Mouse (Mus musculus) lung, postnatal 25 days (tissue): ENCODE results near the gene Fam89a.

Experiments used
- DNase-seq: peaks from one replicate; pipeline ENCODE4 v3.0.0; 2022; ENCODE audit warnings: low spot score

The Fam89a gene

DNA sequence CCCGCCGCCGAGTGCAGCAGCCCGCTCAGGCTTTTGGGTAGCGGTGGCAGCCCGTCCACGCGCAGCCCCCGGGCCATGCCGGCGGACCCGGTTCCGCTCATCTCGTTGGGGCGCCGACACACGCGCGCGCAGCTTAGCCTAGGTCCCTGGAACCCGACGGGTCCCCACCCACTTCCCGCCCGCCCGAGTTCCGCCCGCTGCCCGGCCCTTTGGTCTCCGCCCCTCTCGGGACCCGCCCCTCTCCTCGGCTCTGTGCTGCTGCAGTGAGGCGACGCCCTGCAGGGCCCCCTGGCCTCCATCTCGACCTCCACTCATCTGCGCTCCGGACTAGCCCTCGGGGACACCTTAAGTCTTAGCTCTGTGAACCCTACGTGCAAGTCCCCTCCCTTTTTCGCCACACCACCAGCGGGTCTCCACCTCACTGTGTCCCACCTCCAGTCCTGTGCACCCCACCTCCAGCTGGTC lies at the start of gene Fam89a:
Fam89a (minus strand) TSS at position 124 of the 465 bp plus-strand sequence.
- peak; percentile 52 for DNase-seq

DNA sequence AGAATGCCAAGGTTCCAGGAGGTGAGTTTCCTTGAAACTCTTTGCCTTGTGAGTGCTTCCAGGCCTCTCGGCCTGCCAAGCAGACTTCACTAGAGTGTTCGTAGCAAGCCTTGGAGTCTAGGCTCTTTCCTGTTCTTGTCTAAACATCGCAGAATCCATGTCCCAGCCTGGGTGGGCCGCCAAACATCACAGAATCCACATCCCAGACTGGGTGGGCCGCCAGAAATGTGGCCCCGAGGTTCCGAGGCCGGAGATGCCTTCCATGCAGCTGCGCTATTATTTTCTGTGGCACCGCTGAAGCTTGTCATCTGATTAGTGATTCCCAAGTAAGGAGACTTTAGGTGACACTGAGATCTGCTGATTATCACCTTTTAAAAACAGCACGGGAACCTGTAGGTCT lies 48.9 kb upstream of the Fam89a start:
- DNase-seq = no peak

DNA sequence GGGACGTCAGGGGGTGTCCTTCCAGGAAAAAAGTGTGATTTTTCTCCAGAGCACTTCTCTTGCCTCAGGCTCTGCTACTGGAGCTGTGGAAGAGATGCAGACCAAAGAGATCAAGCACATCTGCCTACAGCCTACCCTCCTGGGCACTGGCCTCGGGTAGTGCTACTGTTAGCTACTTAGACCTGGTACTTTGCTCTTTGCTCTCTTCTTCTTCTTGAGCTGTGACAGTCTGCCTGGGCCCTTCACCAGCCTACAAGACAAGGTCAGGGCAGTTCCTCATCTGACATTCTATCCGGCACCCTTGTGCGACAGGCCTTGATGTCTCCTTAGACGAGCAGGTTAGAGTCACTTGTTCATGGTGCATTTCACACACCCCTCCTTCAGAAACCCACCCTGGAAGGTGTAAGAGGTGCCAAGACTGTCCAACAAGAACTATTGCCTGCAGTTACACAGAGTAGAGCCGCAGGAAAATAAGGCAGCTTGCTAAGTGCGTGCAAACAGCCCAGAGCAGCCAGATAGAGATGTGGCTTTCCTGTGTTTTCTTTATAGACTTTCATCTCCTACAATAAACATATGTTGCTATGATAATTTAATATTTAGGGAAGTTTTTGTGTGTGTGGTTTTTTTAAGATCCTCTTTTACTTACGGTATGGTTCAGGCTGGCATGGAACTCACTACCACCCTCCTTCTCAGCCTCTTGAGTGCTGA lies 44.3 kb upstream of the Fam89a start:
- DNase-seq = no peak

DNA sequence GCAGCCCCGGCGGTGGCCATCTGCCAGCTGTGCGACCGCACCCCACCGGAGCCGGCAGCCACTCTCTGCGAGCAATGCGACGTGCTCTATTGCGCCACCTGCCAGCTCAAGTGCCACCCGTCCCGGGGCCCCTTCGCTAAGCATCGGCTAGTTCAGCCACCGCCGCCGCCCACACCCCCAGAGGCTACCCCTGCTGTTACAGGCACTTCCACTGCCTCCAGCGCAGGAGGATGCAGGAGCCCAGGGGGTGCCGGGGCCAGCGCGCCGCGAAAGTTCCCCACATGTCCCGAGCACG lies 42.8 kb upstream of the Fam89a start:
- peak; percentile 18 for DNase-seq

DNA sequence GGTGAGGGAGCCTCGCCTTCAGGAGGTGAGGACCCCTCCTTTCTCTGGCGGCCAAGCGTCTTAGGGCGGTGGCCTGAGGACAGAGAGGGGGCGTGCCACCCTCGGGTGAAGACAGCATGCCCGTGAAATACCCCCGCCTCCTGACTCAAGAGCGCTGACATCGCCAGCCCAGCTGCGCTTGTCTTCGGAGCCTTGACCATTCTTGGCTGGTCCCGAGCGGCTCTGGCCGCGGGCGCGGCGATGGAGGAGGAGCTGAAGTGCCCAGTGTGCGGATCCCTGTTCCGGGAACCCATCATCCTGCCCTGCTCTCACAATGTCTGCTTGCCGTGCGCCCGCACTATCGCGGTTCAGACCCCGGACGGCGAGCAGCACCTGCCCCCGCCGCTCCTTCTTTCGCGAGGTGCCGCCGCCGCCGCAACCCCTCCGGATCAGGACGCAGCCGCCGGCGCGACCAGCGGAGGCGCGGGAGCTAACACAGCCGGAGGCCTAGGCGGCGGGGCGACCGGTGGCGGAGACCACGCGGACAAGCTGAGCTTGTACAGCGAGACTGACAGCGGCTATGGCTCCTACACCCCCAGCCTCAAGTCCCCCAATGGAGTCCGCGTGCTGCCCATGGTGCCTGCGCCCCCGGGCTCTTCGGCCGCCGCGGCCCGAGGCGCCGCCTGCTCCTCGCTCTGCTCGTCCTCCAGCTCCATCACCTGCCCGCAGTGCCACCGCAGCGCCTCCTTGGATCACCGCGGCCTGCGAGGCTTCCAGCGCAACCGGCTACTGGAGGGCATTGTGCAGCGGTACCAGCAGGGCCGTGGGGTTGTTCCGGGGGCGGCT lies 42.2 kb upstream of the Fam89a start:
- no peak for DNase-seq

DNA sequence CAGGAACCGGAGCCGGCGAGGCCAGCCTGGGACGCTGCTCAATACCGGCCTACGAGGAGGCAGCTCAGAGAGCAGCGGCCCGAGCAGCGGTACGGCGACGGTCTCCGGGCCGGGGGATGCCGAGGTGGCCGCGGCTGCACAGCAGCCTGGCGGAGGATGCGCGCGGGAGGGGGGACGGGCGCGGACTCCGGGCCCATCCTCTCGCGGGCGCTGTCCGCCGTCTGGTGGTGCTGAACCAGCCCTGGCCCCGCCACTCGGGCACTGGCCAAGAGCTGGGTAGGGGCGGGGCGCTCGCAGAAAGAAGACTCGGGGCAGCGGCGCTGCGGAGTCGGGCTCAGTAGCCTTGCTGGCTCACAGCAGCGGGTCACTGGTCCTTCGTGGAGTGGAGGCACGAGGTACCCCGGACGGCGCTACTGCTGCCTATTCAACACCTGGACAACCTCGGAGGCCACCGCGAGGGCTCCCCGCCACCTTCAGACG lies 41.6 kb upstream of the Fam89a start:
- DNase-seq = peak; percentile 82

DNA sequence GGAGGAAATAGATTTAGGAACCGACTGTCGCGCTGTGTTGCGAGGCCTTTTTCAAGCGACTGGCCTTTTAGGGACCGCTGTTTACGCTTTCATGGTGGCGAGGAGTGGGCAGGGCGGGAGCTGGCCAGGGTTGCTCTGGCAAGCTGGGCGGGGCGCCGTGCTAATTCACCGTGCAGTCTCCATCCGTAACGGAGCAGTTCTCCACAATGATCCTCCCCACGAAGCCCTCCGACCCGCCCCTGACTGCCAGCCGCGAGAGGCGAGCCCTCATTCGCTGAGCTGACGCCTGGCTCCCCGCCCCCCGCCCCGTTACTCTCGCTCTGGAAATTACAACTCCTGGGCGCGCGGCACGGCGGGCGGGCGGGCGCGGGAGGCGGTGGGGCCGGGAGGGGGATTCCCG lies 41.1 kb upstream of the Fam89a start, which contains the start of gene Trim67:
Trim67 (plus strand) TSS at position 385 of the 400 bp plus-strand sequence.
- DNase-seq = no peak

DNA sequence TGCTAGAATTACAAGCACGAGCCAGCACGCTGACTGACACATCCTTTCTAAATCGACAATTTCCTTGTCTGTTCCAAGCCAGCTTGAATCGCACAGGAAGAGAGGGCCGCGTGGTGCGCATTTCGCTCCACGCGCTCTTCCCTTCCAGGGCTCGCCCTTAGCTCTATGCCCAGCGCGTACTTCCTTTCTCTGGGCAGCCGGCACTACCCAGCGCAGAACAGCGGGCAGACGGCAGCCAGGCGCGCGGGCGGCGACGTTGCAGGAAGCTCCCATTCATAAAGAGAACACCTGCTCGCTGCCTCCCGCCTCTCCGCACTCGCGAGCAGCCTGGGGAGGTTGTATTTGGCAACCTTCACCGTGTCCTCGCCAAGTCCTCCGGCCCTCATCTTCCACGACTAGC lies 40.6 kb upstream of the Fam89a start:
- no peak for DNase-seq

DNA sequence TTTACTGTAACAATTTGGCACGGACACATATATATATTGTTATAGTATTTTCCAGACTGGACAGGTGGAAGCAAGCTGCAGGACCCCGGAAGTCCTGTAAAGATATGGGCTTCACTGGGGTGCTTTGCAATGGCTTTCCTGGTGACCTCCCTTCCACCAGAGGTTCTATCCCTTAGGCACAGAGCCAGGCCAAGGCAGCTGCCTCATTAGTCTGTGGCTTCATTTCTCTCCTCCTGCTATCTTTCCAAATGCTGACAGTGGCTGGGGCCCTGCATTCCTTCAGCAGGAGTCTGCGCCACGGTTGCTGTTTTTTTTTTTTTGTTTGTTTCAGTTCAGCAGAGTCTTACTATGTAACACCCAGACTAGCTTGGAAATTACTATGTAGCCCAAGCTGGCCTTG lies 40.1 kb upstream of the Fam89a start:
- DNase-seq = no peak

DNA sequence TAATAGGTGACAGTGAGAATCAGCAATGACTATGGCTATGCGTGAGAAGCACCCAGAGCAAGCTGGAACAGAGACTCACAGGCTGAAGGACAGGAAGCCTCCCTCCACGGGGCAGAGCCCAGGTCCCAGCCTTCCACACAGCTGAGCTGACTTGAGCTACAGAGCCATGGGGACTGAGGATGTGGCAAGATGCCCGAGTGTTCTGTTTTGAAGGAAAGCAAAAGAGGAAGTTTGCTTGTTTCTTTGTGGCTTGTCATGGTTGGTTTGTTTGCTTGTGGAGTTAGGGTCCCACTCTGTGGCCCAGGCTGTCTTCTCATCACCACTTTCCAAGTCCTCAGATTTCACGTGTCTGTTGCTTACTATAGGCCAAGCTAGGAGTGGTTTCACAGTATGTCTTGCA lies 39.0 kb upstream of the Fam89a start:
- DNase-seq = no peak

DNA sequence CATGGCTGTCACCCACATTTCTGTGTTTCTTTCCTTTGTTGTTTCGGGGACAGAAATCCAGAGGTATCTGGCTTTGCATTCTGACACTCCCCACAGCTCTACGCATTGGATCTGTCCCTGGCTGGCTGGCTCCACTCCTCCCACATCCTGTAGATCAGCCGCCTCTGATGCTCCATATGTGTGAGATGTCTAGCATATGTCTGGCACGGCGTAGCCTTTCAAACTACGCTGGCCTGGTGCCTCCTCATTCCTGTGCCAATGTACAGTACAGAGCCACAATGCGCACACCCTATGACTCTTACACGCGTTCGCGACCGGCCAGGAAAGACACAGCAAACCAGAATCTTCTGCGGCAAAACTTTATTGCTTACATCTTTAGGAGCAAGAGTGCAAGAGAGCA lies 33.0 kb upstream of the Fam89a start:
- DNase-seq = no peak

DNA sequence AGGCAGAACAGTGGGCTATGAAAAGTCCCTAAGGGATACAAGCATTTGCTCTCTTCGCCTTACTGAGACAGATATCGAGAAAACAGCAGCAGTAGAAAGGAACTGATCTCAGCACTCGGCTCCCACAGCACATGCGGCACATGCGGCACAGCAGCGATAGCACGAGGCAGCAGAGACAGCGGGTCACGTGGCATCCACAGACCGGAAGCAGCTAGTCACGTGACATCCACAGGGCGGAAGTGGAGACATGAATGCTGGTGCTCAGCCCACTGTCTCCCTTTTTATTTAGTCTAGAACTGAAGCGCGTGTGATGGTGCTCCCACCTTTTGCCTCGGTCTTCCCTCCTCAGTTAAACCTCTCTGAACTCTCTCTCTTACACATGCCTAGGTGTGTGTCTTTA lies 31.6 kb upstream of the Fam89a start:
- no peak for DNase-seq

DNA sequence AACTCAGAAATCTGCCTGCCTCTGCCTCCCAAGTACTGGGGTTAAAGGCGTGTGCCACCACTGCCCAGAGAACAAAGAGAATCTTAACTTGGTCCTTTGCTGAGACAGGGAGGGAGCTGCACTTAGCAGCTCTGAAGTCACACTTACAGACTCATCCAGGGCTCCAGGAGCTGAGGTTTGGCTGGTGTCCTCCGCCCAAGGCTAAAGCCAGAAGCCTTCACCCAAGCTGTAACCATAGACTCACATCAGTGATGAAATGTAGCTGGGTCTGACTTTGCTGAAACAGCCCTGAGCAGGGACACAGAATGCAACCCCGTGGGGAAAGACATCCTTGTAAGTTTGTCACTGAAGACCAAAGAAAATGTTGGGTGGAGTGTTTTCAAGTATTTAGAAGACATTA lies 30.8 kb upstream of the Fam89a start:
- no peak for DNase-seq

DNA sequence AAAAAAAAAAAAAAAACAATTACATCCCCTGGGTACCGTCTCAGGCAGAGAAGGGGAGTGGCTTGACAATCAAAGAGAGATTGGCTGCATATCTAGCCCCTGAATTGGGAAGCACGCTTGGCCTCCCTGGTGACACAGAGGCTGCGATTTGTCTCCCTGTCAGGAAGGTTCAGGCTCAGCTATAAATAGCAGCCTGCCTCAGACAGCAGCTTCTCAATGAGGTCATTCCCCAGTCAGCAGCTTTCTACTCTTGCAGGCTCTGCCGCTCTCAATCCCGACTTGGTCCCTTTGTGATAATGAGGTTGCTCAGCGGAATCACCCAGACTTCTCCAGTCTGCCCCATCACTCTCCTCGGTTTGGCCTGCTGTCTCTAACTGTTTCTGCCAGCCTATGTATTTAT lies 28.6 kb upstream of the Fam89a start:
- no peak for DNase-seq

DNA sequence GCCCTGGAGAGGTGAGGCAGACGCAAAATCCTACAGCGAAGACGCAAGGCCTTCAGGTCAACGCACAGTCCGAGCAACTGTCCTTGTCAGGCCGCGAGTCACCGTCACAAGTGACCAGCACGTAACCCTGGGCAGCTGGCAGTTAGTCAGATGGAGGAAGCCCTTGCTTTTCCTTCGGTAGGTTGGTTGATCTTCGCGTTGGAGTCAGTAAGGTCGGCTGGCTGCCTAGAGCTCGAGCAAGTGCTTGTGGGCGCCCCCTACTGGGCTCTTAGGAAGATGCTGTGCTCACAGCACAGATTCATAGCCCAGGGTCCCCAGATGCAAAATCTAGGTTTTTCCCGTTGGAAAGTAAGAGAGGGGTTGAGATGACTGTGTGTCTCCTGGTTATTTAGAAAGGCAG lies 24.1 kb upstream of the Fam89a start:
- peak; percentile 59 for DNase-seq

DNA sequence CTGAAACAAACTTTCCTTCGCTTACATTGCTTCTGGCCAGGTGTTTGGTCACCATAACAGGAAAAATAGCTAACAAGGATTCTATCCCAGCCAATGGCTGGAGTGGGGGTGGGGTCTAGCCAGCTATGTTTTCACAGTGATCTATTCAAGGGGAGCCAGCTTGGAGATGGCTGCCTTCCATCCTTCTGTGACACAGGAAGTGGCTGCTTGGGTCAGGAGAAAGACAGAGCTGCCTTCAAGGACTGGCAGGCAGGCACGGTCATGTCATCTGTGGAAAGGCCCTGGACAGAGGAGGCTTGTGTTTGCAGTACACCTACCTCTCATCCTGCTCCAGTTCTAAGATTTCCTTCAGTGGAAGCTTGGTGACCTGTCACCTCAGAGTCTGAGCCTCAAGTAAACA lies 20.8 kb upstream of the Fam89a start:
- no peak for DNase-seq

DNA sequence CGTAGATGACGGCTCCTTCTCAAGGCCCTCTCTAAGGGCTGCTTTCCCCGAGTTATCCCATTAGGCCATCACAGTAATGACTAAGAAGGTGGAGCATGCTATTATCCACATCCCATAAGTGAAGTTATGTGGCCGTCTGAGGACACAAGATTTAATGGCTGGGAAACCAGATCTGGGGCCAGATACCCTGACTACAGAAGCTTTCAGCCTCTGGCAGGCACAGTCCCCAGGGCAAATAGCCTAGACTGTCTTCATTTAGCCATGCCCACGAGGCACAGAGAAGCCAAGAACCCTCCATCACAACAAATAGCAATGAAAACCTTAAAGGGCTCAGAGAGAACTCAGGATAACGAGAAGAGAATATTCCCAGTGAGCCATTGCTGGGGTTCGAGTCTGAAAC lies 11.4 kb upstream of the Fam89a start:
- DNase-seq = no peak

DNA sequence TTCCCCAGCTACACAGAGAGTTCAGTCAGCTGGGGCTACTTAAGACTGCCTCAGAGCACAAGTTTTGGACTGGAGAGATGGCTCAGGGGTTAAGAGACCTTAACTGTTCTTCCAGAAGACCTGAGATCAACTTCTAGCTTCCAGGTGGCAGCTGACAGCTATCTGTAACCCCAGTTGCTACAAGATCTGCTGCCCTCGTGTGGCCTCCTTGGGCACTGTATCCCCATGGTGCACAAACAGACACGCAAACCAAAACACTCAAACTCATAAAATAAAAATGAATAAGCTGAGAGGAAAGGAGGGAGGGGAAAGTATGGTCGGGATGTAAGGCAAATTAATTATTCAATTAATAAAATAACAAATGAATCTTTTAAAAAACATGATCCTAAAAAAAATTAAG lies 6.9 kb upstream of the Fam89a start:
- no peak for DNase-seq

DNA sequence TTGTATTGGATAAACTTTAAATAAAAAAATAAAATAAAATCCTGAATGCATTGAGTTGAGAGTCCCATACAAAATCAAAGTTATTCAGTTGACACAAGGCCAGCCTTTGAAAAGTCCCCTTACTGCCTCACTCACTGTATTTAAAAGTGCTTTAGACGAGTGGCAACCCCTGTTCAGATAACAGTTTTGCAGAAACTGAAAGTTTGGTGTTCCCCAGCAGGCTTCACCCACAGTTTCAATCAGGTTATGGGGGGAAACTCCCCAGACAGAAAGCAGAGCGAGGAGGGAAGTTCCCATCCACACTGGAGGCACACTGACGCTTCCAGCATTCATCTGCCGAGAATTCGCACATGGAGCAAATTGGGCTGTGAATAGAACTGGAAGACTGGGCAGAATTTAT lies 5.0 kb upstream of the Fam89a start:
- no peak for DNase-seq

DNA sequence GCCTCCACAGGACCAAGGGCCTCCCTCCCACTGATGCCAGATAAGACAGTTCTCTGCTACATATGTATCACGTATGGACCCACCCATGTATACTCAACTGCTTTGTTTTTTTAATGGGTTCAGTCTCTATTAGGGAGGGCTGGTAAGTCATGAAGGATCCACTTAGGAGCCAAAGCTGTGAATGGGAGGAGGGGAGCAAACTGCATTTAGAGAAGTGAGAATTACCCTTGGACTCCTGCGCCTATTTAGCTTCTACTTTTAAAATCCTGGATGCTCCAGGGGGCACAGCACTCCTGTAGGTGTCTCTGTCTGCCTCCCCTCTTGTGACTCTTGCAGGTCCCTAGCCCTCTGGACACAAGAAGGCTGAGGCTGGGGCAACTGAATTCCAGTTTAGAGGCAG lies 4.5 kb upstream of the Fam89a start:
- DNase-seq = no peak

DNA sequence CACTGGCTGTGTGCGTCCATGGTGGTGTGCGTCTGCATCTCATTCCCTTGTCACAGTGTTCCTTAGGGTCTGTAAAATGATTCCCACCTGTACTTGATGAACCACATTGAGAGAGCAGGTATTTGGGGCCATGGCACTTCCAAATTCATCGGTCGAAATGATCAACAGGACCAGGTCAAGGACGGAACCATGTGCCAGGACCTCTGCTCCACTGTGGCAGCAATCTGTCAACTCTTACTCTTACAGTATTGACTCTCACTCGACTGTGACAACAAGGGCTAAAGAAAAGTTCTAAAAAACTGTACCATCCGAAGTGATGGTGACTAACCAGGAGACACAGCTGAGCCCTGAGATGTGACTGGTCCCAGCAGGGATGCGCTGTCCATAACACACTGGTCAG lies 3.8 kb upstream of the Fam89a start:
- no peak for DNase-seq

DNA sequence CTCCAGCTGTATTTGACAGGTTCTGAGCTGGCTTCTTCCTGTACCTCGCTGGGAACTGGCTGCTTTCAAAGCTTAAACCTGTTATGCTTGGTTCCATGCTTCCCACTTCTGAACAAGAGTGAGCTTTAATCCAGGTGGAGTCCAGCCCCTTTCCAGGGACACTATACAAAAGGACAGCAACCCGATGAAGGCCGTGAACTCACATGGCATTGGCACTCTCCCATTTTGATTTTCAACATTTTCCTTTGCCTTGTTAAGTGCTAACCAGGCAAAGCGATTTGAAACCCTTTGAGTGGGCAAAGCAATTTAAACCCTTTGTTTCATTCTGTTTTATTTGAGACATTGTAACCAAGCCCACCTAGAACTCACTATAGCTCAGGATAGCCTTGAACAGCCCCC lies 3.2 kb upstream of the Fam89a start:
- no peak for DNase-seq

DNA sequence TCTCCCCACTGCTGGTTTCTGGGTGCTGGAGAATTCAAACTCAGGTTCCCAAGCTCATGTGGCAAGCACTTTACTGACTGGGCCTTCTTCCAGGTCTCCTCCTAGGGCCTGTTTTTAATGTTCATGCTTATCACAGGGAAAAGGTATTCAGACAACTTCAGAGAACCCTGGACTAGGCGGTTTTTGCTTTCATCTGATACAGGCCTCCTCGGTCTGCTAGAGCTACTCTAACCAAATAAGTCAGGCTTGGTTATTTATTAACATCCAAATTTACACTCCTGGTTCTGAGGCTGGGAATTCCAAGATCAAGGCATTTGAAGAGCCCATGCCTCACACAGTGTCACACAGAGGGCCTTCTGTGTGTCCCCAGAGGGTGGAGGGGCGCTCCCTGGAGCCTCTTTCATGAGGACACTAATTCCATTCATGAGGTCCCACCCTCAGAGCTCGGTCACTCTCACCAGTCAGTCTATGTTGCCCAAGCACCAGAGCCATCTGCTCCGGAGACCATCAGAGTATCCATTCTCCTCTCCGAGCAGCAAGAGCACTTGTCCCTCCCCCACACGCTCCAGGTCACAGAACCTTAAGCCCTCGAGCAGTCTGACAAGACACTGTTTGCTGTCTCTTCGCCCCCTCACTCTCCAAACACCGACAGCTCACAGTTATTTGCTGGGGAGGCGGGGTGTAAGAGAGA lies 2.6 kb upstream of the Fam89a start:
- DNase-seq = no peak
